Mouse (Mus musculus) spleen, adult 2 months (tissue): ENCODE data around the gene Ccdc97.

ENCODE experiments used
- CTCF ChIP-seq: fragments of 200-500 bp; IDR thresholded peaks from 2 replicates; pipeline ENCODE4 v1.5.1; 2011; ENCODE audit warnings: mild to moderate bottlenecking, inconsistent platforms; ENCODE audit not compliant: insufficient read depth, insufficient read length, insufficient replicate concordance; ENCODE audit errors: extremely low read depth
- POLR2A ChIP-seq: fragments of 200-500 bp; IDR thresholded peaks from 2 replicates; pipeline ENCODE4 v1.6.1; 2011; ENCODE audit warnings: low read depth, low read length, inconsistent platforms

- TF ChIP-seq CTCF: no peak
- no peak for TF ChIP-seq POLR2A
Measured at GRCm38 (mm10) chr7:25753643-25754438, 35.0 kb upstream of the Ccdc97 start.
